Mouse (Mus musculus): ENCODE data around the gene H6pd.

Gene H6pd

DNA sequence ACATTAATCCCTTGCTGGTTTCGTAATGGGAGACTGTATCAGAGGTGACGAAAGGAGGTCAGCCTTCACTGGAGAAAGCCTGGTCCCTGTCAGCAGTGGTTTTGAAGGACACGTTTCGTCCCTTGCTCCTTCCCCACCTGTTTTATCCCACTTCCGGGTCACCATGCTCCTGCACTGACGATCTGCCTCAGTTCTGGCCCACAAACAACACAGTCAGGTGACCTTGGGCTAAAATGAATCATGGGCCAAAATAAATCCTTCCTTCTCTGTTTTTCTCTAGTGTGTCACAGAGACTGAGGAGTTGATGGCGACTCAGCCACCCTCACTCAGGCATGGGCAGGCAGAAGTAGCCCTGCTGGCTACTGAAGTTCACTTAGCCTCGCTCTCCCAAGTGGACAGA lies 33.5 kb downstream of the H6pd start:
- no peak for DNase-seq (ENCODE audit: low spot score)

DNA sequence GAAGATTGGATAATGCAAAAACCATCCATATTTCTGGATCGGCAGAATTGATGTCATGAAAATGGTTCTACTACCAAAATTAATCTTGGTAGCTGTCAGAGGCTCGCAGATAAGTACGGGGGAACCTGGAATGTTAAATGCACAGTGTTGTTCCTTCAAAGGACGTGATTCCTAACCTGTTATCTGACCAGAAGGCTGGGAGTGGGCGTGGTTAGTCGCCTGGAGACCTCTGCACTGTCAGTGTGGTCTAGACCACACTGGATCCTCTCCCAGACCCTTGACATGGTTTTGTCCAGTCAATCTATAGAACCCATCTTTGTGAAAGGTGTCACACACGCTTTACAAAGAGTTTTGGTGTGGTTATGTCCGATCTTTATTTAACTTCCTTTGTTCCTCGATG lies 37.4 kb downstream of the H6pd start:
- no peak for DNase-seq (ENCODE audit: low spot score)

DNA sequence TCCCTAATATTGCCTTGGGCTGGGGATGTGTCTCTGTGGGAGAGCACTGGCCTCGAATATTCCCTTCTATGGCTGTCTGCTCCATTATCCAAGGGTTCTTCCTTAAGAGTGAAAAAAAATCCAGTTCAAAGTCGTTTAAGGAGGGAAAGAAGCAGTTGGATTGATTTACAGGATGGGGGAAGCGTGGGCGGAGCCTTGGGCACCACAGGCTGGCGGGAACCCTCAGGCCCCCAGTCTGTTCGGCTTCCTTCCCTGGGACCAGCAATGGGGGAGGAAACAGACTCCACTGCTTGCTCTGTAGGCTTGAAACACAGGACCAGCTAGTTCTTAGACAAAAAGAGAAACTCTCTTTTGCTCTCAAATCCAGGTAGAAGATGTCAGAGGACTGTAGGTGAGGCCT lies 40.3 kb downstream of the H6pd start:
- DNase-seq (ENCODE audit: low spot score) = no peak

DNA sequence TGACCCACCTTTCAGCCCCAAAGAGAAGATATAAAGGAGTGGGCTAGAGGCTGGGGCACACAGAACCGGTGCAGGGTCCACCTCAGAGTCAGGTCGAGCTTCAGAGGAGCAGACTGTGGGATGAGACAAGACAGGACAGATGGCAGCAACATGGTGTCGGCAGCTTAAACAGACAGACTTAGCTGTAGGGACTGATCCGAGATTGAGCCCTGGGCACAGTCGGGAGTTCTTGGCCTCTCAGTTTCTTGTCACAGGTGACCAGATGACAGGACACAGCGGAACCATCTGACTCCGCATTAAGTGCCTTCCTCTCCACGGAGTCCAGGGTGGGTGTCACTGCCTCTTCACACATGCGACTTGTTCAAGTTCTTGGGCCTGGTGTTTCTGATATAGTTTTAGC lies 41.9 kb downstream of the H6pd start:
- DNase-seq (ENCODE audit: low spot score) = no peak

DNA sequence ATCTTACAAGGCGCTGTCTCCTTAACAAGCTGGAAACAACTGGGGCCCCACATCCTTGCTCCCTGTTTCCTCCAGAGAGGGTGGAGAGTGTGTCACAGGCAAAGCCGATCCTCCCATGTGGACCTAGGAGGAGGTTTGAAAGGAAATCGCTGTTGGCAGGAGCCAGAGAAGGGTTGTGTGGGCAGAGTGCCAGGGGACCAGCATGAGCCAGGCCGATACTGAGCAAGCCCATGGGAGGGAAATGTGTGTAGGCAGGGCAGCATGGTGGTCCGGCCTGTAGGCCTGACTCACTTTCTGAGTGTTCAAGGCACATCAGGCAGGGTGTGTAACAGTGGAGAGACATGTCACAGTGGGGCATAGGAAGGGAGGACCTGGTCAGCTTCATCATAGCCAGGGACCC lies 42.6 kb downstream of the H6pd start:
- no peak for DNase-seq (ENCODE audit: low spot score)

DNA sequence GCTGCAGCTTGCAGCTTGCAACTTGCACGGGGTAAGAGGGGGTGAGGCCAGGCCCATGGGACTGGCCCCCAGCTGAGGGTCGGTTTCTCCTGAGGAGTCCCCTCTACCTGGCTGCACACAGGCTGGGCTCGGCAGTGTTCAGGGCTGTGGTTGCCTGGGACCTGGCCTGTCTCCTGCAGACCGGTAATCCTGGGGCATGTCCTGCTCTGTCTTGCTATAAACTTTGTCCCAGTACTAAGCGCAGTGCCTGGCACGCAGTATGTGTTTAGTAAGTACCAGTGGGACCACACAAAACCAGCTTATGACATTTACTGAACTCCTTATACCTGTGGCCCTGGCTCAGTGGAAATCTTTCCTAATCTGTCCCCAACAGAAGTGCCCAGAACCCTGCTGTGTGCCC lies 43.2 kb downstream of the H6pd start:
- DNase-seq (ENCODE audit: low spot score) = no peak

DNA sequence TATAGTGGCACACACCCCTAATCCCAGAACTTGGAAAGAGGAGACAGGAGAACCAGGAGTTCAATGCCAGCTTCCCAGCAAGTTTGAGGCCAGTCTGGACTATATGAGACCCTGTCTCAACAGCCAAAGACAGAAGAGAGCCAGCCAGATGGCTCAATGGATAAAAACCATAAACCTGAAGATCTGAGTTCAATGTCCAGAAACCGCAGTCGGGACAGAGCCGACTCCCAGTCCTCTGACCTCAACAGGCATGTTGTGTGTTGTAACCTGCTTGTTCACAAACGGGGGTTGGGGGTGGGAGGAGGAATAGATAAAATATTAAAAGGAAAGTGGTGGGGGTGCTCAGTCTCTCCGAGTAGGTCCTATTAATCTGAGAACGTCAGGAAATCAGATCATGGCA lies 43.6 kb downstream of the H6pd start:
- no peak for DNase-seq (ENCODE audit: low spot score)

DNA sequence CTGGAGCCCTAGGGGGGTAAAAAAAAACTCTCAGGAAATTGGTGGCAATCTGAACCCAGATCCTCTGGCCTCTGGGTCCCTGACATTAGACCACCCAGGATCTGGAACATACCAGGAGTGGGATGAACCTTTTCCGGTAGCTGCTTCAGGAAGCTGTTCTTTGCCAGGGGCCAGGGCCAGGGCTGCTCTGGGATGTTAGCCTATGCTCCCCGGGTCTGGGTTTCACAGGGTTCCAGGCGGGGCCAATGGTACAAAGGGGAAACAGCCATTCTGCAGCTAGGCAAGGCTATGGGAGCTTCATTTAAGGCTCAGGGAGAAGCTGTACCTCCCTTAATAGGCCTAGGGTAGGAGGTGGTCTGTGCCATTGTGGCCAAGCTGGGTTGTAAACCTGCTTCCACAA lies 44.1 kb downstream of the H6pd start:
- DNase-seq (ENCODE audit: low spot score) = no peak

DNA sequence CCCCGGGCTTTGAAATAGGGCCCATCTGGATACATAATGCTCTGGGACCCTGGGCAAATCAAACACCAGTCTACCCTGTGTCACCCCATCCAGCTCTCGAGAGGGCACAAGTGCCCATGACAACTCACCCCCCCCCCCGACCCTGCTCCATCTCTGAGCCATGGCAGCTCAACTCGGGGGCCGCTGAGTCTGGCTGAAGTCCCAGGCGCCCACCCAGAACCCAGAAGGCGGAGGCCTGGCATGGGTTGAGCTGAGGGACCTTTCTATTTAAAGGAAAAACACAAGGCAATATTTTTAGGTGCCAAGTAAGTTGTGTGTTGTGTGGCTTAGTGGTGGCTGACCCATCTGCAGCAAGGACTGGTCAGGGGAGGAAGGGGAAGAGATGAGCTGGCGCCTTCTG lies 44.5 kb downstream of the H6pd start:
- no peak for DNase-seq (ENCODE audit: low spot score)

DNA sequence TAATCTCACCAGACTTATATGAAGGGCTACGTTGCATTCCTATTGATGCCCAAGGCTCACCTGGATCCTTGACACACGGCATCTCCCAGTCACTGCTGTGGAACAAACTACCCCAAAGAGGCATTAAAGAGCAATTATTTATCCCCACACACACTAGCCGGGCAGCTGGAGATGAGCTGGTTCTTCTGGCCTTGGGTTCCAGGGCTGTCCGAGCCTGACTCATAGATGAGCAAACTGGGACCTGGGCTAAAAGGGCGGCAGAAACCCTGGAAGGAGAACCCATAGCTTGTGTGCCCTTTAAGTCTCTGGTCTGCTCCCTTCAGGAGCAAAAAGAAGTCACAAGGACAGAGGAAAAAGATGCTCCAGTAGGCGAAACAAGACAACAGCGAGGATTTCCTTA lies 48.4 kb downstream of the H6pd start:
- DNase-seq (ENCODE audit: low spot score) = no peak

DNA sequence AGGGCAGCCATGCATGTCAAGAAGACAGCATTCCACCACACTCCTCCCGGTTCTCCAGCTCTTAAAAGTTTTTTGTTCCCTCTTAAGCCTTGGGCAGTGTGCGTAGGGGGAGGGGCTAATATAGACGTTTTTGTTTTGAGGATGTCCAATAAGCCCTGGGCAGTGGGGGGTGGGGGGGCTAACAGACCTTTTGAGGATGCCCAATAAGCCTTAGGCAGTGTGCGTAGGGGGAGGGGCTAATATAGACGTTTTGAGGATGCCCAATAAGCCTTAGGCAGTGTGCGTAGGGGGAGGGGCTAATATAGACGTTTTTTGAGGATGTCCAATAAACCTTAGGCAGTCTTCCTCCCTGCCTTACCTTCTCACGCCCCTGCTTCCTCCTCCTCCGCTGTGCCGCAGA lies 49.0 kb downstream of the H6pd start:
- no peak for DNase-seq (ENCODE audit: low spot score)

DNA sequence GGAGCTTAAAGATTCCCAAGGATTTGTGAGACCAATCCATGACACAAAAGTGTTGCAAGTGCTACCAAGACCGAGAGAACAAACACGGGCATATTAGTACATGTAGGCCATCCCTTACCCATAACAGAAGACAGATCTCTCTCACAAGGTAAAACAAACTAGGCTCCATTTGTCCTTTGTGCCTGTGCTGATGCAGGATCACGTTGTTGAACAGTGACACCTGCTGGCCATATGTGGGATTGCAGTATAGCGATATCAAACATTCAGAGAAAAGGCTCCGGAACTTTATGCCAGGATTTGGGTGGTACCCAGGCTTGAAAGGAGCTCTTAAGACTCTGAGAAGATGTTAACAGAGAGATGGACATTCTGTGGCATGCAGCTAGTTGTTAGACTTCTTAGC lies 50.3 kb downstream of the H6pd start:
- peak; percentile 89 for DNase-seq (ENCODE audit: low spot score)

DNA sequence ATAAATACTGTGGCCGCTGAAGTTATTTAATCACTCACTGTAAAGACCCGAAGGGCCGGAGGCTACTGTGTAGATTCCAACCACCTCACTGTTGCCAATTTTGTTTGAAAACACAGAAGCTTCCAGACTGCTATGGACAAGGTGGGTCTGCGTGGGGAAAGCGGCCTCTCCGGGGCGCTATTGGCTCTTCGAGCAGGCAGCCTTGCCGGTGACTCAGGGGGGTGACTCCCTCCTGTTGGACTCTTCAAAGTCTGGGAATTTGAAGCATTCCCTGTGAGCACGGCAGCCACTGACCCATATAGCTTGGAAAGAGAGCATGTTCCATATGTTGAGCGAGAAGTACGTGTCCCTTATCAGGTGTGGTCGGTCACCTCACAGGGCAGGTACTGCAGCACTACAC lies 52.8 kb downstream of the H6pd start:
- no peak for DNase-seq (ENCODE audit: low spot score)

DNA sequence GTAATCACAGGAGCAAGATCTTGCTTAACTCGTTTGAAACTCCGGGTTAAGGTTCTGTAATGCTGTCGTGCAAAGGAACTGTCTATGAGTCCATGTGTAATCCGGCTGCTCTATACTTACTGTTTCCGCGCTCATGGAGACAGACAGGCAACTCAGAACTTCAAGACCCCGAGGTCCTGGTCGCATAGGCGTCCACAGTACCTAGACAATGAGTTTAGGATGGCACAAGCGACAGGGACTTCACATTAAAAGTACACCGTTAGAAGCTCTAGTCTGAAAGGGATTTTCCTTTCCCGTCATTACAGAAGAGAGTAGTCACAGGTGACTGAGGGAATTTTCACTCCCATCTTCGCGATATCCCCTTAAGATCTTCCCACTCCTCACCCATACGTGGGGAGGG lies 53.2 kb downstream of the H6pd start:
- no peak for DNase-seq (ENCODE audit: low spot score)

DNA sequence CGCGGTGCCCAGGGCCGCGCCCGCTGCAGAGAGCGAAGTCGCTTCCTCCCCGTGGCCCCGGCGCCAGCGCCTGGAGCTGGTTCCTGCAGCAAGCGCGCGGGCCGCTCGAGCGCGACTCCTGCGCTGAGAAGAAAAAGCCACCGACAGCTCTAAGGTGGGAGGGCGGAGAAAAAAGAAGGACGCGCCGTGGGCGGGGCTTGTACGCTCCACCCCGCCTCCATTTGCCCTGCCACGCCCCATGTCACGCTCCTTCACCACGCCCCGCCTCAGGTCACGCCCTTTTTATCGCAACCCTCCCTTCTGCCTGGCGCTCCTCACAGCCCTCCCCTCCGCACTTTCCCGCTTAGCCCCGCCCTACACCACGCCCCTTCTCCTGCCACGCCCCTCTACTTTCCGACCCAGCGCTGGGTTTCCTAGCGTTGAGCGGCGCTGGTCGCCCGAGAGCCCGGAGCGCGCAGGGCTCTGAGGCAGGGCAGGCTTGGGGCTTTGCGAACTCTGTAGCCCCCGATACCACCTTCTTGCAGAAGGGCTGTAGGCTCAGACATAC lies 53.9 kb downstream of the H6pd start, which contains the start of gene Spsb1:
TSS of gene Spsb1 (minus strand) at position 151 of the 547 bp plus-strand sequence.
- peak; percentile 92 for DNase-seq (ENCODE audit: low spot score)

DNA sequence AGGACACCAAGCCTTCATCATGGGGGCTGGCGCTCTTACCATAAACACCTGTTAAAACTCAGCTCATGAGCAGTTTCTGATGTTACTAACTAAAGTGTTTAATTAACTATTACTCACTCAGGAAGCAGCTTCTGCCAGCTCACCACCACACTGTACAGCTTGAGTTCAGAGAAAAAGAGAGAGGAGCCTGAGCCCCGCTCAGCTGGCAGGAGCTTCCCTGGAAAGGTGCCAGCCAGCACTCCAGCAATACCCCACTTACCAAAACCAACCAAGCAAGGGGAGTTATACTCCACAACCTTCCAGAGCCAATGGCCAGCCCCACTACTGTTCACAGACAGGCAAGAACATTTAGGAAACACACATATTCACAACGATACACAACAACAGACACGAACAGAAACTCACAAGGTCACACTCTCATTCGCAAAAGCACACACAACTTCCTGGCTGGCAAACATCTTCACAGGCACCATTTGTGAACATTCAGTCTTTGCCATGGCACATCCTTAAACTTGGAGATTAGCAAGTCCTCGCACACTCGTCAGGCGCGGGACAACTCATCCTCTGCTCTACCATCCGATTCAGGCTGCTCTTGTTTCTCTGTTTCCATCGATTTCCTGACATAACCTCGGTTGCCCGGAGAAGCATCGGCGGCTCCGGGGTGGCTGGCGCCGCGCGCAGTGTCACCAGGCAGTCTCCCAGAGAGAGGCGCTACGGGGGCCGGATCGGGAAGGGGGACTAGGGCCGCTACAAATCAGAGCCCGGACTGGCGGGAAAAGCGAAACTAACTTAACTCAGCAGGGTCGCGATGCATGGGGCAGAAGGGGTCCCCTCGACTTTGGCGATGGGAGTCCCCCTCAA lies 55.0 kb downstream of the H6pd start:
- DNase-seq (ENCODE audit: low spot score) = peak; percentile 40

DNA sequence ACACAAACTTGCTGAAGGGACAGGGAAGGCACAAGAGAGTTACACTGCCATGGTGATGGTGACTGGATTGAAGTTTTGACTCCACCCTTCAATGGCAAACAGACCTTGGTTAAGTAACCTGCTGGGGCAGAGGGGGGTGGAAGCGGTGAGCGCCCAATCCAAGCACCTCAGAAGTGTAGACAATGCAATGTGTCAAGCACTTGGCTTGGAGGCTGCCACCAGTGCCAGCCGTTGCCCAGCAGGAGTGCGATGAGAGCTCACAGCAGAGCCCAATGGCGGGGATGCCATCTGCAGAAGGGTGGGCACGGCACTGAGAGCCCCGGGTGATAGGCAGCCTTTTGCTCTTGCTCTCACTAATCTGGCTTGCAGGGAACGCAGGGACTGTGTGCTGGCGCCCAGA lies 56.6 kb downstream of the H6pd start:
- DNase-seq (ENCODE audit: low spot score) = no peak

DNA sequence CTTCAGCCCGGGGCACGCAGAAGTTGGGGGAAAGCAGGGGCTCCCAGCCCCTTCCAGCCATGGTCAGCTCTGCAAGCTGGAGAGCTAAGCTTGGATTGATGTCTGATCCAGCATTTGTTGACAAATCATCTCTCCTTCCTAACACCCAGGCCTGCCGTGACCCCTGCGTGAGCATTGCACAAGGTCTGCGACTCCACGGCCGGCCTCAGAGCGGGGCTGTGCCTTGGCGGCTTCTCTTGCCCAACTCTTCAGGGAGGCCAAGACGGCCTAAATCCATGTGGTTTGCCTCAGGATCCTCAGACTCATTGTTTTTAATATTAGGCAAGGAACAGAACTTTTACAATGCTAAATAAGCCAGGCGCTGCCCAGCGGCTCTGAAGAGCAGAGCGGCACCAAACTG lies 57.6 kb downstream of the H6pd start:
- no peak for DNase-seq (ENCODE audit: low spot score)

DNA sequence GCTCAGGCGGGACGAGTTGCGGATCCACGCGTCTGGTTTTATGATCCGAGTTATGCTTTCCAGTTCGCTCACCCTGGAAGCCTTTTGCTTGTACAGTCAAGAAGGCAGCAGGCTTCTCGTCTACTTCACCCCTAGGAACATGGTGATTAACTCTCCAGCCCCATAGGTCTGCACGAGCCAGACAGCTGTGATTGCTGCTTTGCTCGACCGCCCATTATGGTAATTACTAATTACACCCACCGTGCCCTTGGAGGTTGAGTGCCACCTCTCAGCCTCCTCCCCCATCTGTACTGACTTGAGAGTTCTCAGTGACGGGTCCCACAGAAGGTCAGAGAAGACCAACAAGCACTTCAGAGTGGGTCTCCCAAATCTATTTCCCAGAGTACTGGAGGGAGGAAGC lies 59.1 kb downstream of the H6pd start:
- no peak for DNase-seq (ENCODE audit: low spot score)

DNA sequence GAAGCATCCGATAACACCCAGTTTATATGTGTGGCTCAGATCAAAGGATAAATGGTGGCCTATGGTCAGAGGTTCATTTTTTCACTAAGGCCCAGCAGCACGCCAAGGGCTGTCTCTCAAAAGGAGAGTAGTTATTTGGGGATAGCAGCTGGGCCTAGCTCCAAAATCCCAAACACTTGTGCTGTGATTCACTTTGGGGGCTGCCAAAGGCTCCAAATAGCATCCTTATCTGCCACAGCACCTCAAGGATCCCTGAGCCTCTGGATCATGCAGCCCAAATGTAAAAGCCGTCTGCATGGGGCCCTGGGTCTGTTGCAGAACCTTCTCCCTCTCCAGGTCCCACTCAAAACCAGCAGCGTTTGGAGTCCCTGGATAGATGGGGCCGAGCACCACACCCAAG lies 60.7 kb downstream of the H6pd start:
- no peak for DNase-seq (ENCODE audit: low spot score)

DNA sequence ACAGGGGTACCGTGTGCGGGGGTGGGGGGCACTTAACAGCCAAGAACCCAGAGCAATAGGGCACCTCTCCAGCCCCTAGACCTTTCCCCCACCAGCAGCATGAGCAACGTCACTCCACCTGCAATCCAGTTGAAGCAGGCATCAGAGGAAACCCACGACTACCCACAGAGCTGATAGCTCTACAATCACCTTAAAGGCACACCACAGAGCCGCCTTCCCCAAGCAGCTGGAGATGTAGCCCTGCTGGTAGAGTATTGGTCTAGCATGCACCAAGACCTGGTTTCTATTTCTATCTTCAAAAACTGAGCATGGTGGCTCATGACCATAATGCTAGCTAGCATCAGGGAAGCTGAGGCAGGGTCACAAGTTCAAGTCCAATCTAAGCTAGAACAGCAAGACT lies 61.4 kb downstream of the H6pd start:
- no peak for DNase-seq (ENCODE audit: low spot score)

DNA sequence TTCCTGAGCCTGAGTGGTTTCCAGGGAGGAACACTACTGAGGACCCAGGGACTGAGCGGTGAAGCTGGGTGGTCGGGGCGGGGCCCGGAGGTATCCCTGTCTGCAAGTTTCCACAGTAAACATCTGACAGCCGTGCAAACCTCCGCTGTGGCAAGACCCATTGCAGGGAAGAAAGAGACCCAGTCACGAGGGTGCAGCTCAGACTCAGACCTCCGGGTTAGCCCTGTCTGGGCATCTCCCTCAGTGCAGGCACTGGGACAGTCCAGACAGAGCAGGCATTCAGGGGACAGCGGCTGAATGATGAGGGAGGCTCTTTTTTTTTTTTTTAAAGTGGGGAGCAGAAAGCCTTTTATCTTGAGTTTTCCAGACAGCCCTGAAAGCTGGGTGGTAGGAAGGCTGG lies 63.6 kb downstream of the H6pd start:
- no peak for DNase-seq (ENCODE audit: low spot score)

DNA sequence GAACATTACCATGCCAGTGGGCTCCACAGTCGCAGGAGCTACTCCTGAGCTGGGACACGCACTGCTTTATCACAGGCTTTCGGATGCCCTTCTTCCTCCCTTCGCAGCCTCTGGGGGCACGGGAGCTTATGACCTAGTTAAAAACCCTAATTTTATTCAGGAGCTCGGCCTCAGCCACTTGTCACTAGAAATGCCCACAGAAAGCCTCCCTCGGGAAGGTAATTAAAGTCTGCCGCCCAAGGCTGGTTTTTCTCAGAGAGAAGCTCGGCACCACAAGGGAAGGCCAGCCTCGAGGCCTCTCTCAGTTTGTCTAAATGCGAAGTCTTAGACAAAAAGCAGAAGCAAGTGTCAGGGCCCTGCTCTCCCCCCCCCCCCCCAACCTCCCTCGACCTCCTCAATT lies 64.6 kb downstream of the H6pd start:
- DNase-seq (ENCODE audit: low spot score) = no peak
